Mouse (Mus musculus) heart, adult 2 months (tissue): Measurements from ENCODE around the gene Chrna7. TPM values are rescaled to one million over a fixed set of nuclear protein-coding genes. Genes with fewer than 3 reads are reported as not detected.

Experiments
- DNase-seq, 2 experiments: peaks; one replicate each; pipeline ENCODE4 v3.0.0; 2021
- H3K27ac ChIP-seq: fragments of 200-600 bp; 2 replicates; pipeline ENCODE4 v1.8.1; 2022
- H3K27me3 ChIP-seq: fragments of 200-500 bp; 2 replicates; pipeline ENCODE4 v1.6.1; 2012; ENCODE audit warnings: mild to moderate bottlenecking, low read length, inconsistent platforms, mixed read lengths; ENCODE audit not compliant: control insufficient read depth, insufficient read depth
- H3K36me3 ChIP-seq: fragments of 200-500 bp; 2 replicates; pipeline ENCODE4 v1.6.1; 2012; ENCODE audit warnings: low read length, inconsistent platforms; ENCODE audit not compliant: control insufficient read depth, insufficient read depth
- H3K4me1 ChIP-seq: fragments of 200-500 bp; 2 replicates; pipeline ENCODE4 v1.6.1; 2011; ENCODE audit warnings: low read length; ENCODE audit not compliant: control insufficient read depth, insufficient read depth
- H3K4me3 ChIP-seq: fragments of 200-600 bp; 2 replicates; pipeline ENCODE4 v1.8.1; 2022
- H3K79me2 ChIP-seq: fragments of 200-500 bp; replicated peaks from 2 replicates; pipeline ENCODE4 v1.6.1; 2012; ENCODE audit warnings: mild to moderate bottlenecking, inconsistent platforms, low read length, moderate library complexity, mixed read lengths; ENCODE audit not compliant: control insufficient read depth, insufficient read depth
- H3K9ac ChIP-seq: fragments of 200-500 bp; 2 replicates; pipeline ENCODE4 v1.6.1; 2012; ENCODE audit warnings: low read depth, mild to moderate bottlenecking, control low read depth, inconsistent platforms, low read length, mixed read lengths
- CTCF ChIP-seq: fragments of 200-600 bp; IDR thresholded peaks from 2 replicates; pipeline ENCODE4 v1.8.1; 2022; ENCODE audit warnings: antibody characterized with exemption, mild to moderate bottlenecking, moderate library complexity
- EP300 ChIP-seq: fragments of 200-500 bp; IDR thresholded peaks from 2 replicates; pipeline ENCODE4 v1.6.1; 2011; ENCODE audit warnings: low read depth, low read length, control low read depth; ENCODE audit not compliant: insufficient read depth
- POLR2A ChIP-seq: fragments of 200-500 bp; IDR thresholded peaks from 2 replicates; pipeline ENCODE4 v1.6.1; 2011; ENCODE audit warnings: mild to moderate bottlenecking, low read depth, low read length, control low read depth; ENCODE audit not compliant: insufficient read depth
- WGBS: fragments of 180-500 bp; shearing (Covaris S2); methylation state at CpG from one replicate; pipeline ENCODE4 v1.1.7; 2018; 5-methylcytosine and 5-hydroxymethylcytosine counted together
- intact Hi-C: fragments of 180-260 bp; cut with DNase I; formaldehyde crosslinking; loops from one replicate; pipeline ENCODE4 v1.15.1; 2025
- polyA plus RNA-seq: library from polyadenylated mRNA; depleted of rRNA; stranded (reverse); fragments of >200 nt; gene quantifications from 2 replicates; pipeline ENCODE4 v1.2.3, GENCODE M21; 2012; rRNA removed
- total RNA-seq, 2 experiments: library from RNA; stranded (reverse); gene quantifications; 2 replicates each; pipeline ENCODE4 v1.2.3; 2021

Gene Chrna7
- total and polyA plus RNA-seq, 3 experiments, result 0.06 TPM; not detected in 2

- no peaks in the 10 kb centered on the region for H3K27me3 ChIP-seq
- TF ChIP-seq POLR2A (no peak), CTCF (no peak), EP300 (no peak)
- intact Hi-C loops, result no loop called here
- no peaks in the 10 kb centered on the region for H3K36me3 ChIP-seq
- H3K9ac ChIP-seq, result no peak overlapping the region
- DNase-seq, result no peak
- no peak overlapping the region for H3K4me3 ChIP-seq
- no peaks in the 10 kb centered on the region for H3K79me2 ChIP-seq
- no peaks in the 10 kb centered on the region for H3K4me1 ChIP-seq
- H3K27ac ChIP-seq, result no peak overlapping the region
- WGBS, result 77% methylated on average over 2 of the region's 2 CpGs
Measured at GRCm38 (mm10) chr7:63113252-63113651, 99.1 kb downstream of the Chrna7 start.

GRCm38 (mm10) chr7:63109348-63109747 lies 103.0 kb downstream of the Chrna7 start:
- 40% methylated on average over 4 of the region's 4 CpGs for WGBS
- intact Hi-C loops, result no loop called here
- Histone ChIP-seq H3K27ac (no peak overlapping the region), H3K9ac (no peak overlapping the region), H3K79me2 (no peaks in the 10 kb centered on the region), H3K4me3 (no peak overlapping the region), H3K27me3 (no peaks in the 10 kb centered on the region), H3K4me1 (no peaks in the 10 kb centered on the region), H3K36me3 (no peaks in the 10 kb centered on the region)
- TF ChIP-seq EP300 (no peak), CTCF (no peak), POLR2A (no peak)
- DNase-seq, result no peak

DNA sequence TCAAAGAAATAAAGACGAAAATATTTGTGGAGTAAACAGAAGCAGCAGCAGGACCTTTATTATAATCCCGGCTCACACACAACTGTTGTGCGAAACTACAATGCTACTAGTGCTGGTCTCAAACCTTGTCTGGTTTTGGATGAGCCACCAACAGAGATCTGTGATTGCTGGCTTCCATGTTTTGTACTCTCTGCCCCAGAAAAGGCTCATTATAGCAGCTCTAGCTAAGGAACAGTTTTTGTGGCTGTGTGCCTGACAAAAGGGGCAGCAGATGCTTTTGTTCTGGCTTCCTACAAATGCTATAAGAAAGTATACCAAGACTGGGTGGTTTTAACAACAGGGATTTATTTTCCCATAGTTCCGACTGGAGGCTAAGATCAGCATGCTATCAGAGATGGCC lies 126.4 kb downstream of the Chrna7 start:
- no peak for DNase-seq
- H3K36me3 ChIP-seq, result no peaks in the 10 kb centered on the region
- H3K27ac ChIP-seq, result no peak overlapping the region
- no peaks in the 10 kb centered on the region for H3K27me3 ChIP-seq
- no peak overlapping the region for H3K9ac ChIP-seq
- no peak overlapping the region for H3K4me3 ChIP-seq
- intact Hi-C loops, result no loop called here
- H3K4me1 ChIP-seq, result no peaks in the 10 kb centered on the region
- TF ChIP-seq EP300, result no peak
- TF ChIP-seq CTCF, result no peak
- TF ChIP-seq POLR2A, result no peak
- WGBS, result 79% methylated on average over 4 of the region's 4 CpGs
- no peaks in the 10 kb centered on the region for H3K79me2 ChIP-seq

- no peaks in the 10 kb centered on the region for H3K36me3 ChIP-seq
- WGBS, result 0% methylated on average over 1 of the region's 1 CpGs
- no peak for DNase-seq
- no peaks in the 10 kb centered on the region for H3K79me2 ChIP-seq
- H3K9ac ChIP-seq, result no peak overlapping the region
- H3K27me3 ChIP-seq, result no peaks in the 10 kb centered on the region
- H3K27ac ChIP-seq, result no peak overlapping the region
- TF ChIP-seq POLR2A (no peak), EP300 (no peak), CTCF (no peak)
- H3K4me1 ChIP-seq, result no peaks in the 10 kb centered on the region
- no peak overlapping the region for H3K4me3 ChIP-seq
- intact Hi-C loops, result no loop called here
Measured at GRCm38 (mm10) chr7:63084351-63085003, 127.9 kb downstream of the Chrna7 start.

DNA sequence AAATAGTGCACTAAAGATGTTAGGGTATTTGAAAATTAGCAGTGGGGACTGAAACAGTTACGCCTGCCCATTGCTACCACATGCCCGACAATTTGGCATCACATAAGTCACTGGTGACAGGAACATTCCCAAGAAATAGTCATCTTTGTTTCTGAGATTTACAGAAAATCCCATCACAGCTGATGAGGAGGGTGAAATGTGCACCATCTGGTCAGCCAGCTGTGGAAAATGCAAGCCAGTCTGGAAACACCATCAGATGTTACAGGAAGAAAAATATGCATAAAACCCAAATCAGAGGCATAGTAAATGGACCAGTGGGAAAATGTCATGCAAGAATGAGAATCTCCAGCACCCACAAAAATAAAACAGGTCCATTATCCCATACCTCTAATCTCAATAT lies 151.4 kb downstream of the Chrna7 start:
- no peak for DNase-seq
- Histone ChIP-seq H3K79me2 (no peaks in the 10 kb centered on the region), H3K4me3 (no peak overlapping the region), H3K27me3 (no peaks in the 10 kb centered on the region), H3K4me1 (no peaks in the 10 kb centered on the region), H3K36me3 (no peaks in the 10 kb centered on the region), H3K27ac (no peak overlapping the region), H3K9ac (no peak overlapping the region)
- intact Hi-C loops, result no loop called here
- 77% methylated on average over 2 of the region's 2 CpGs for WGBS
- TF ChIP-seq POLR2A, result no peak
- no peak for TF ChIP-seq CTCF
- no peak for TF ChIP-seq EP300

Other genes with a start within 250 kb of the Chrna7 start
- gene Otud7a, start 232.2 kb upstream of the Chrna7 start, total RNA-seq, result not detected
- gene Otud7a, start 232.2 kb upstream of the Chrna7 start, polyA plus RNA-seq, result 0.06 and 0.15 TPM in 2 replicates